Mouse (Mus musculus): ENCODE measurements around the gene Ppp3ca. TPM values are rescaled to one million over a fixed set of nuclear protein-coding genes. Genes with fewer than 3 reads are reported as not detected.

Gene Ppp3ca
- total RNA-seq, 2 experiments from 2014 or later: 23.2 to 25.1 TPM

DNA sequence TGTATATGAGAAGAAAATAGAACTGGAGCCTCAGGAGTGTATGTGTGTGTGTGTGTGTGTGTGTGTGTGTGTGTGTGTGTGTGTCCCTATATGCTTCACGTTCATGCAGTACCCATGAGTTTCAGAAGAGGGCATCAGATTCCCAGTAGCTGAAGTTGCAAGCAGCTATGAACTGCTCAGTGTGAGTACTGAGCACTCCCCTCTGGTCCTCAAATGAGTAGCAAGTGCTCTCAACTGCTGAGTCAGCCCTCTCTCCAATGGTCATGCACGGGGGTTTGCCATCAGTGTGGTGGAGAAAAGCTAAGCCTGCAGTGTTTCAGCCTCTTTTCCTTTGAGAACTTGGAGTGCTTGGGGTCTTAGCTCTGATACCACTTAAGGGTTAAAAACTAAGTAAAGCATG lies 122.0 kb downstream of the Ppp3ca start:
- no peak for ATAC-seq (replicated peaks; ENCODE audit: low FRiP score, poor library complexity, severe bottlenecking)

GRCm38 (mm10) chr3:136793411-136793810 lies 123.5 kb downstream of the Ppp3ca start:
- no peak for ATAC-seq (replicated peaks; ENCODE audit: low FRiP score, poor library complexity, severe bottlenecking)

DNA sequence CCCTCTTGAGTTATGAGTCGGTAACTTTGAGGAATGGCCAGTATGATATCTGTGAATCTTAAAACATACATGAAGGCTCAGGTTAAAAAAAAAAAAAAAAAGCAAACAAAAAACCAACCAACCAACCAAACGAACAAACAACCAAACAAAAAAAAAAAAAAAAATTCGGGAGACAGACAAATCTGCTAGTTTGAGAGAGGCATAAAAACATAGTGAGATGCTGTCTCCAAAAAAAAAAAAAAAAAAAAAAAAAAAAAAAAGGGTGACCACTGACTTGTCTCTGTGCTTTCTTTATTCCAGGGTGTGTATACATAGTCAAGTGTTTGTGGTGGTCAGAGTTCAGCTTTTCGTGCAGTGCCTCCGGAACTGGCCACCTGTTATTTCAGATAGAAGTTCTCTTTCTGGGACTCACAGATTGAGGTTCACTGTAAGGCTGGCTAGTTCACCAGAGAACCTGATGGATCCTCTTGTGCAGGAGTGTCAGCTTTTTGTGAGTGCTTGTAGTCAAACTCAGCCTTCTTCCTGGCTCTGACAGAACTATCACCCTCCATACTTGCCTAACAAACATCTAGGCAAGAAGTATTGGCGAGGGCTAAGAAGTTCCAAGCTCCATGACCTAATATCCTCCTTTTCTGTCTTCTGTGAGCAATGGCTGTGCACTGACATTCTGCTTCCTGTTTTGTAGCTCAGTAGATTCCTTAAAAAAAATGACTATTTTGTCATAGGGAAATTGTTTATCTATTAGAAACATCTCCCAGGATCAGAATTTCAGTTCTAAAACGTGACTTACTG lies 124.7 kb downstream of the Ppp3ca start:
- ATAC-seq (replicated peaks; ENCODE audit: low FRiP score, poor library complexity, severe bottlenecking): no peak

DNA sequence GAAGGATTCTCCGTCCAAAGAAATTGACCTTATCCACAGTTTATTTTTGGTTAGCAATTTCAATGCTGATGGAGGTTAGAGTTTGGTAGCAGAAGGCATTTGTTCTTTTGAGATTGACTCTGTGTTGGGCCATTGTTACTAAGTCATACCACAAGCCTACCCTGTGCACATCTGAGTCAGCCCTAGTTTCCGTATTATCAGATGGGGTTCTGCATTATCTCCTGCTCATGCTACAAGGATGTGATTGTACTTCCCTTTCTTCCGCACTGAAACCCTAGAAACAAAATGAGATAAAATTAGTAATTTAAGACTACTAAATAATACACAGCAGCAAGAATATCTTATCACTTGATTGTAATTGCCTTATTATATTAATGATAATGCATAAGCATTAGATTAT lies 129.0 kb downstream of the Ppp3ca start:
- ATAC-seq (replicated peaks; ENCODE audit: low FRiP score, poor library complexity, severe bottlenecking): no peak

DNA sequence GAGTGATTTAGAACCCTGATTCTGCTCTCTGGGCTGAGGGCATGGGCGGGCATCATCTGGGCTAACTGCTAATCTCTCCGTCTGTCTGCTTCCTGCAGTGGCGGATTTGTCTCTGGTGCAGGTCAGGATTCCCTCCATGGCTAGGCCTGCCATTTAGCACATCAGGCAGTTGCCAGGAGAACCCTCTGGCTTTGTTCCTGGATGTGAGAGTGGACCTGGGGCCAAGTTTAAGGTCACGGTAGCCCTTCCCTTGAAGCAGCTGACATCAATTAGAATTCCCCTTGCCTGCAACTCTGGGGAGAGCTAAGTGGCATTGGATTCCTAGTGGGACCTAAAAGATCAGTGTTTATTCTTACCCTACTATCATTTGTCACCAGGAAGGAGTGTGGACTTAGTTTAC lies 132.7 kb downstream of the Ppp3ca start:
- no peak for ATAC-seq (replicated peaks; ENCODE audit: low FRiP score, poor library complexity, severe bottlenecking)

DNA sequence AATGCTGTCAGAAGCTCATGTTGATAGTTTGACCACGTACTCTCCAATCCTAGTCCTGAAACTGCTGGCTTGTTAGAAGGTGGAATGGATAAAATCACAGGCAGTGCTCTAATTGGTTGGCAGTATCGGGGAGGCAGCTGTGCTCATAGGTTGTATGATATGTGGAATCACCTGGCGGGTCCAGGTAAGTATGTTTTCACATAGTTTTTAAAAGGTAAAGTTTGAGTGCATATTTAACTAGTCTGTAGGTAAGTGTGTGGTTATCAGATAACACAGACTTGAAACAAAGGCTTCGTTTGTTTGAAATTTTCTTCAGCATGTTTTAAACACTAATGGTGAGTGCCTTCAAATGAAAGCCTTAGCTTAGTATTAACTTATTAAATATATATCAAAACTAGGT lies 136.0 kb downstream of the Ppp3ca start:
- ATAC-seq (replicated peaks; ENCODE audit: low FRiP score, poor library complexity, severe bottlenecking): no peak

GRCm38 (mm10) chr3:136810271-136810670 lies 140.3 kb downstream of the Ppp3ca start:
- no peak for ATAC-seq (replicated peaks; ENCODE audit: low FRiP score, poor library complexity, severe bottlenecking)

DNA sequence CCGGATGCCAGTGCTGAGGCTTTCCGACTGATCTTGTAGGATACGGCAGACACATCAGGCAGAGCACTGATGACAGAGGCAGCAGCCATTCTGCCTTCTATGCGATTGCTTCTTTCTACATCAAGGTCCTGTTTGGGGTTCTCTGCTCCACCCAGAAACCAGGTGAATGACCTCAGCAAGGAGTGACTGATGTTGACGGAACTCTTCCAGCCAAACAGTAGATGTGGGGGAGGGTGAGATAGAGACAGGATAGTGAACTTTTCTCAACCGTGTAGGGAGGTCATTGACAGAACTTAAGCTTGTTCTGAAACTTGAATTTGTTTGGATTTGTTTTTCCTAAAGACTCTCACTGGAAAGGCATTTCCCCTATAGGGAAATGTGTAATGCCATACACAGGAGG lies 142.2 kb downstream of the Ppp3ca start:
- no peak for ATAC-seq (replicated peaks; ENCODE audit: low FRiP score, poor library complexity, severe bottlenecking)

- no peak for ATAC-seq (replicated peaks; ENCODE audit: low FRiP score, poor library complexity, severe bottlenecking)
Measured at GRCm38 (mm10) chr3:136812791-136813190, 142.9 kb downstream of the Ppp3ca start.

DNA sequence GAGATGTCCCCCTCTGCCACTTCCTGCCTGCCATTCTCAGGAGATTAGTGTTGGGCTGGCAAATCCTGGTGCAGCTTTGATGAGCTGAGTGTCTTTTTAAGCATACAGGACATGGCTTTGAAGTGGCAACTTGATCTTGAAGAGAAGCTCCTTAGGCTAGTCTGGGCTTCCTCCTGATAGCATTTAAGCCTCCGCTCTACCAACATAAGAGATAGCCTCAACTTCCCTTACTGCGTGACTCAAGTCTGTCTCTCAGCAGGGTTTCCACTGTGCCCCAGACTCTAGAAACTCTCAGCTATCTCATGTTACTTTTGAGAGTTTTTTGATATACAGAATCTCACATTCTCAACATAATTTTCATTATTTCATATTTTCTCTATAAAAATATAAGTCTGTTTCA lies 144.0 kb downstream of the Ppp3ca start:
- no peak for ATAC-seq (replicated peaks; ENCODE audit: low FRiP score, poor library complexity, severe bottlenecking)

GRCm38 (mm10) chr3:136814916-136815315 lies 145.0 kb downstream of the Ppp3ca start:
- no peak for ATAC-seq (replicated peaks; ENCODE audit: low FRiP score, poor library complexity, severe bottlenecking)

- no peak for ATAC-seq (replicated peaks; ENCODE audit: low FRiP score, poor library complexity, severe bottlenecking)
Measured at GRCm38 (mm10) chr3:136816319-136816718, 146.4 kb downstream of the Ppp3ca start.

DNA sequence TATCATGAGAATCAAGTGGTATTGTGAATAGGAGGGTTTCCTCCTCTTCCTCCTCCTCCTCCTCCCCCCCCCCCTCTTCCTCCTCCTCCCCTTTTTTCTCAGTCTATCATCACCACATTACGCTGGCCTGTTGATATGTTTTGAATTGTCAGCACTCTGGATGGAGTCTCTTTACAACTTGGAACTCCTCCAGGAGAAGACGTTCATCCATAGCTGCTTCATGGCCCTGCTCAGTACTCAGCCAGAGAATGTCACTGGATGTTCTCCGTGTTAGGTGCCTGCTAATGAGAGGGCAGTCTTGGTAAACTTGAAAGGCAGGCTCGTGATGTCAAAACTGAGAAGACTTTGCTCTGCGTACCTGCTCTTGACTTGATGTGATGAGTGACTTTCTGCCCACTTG lies 149.1 kb downstream of the Ppp3ca start:
- ATAC-seq (replicated peaks; ENCODE audit: low FRiP score, poor library complexity, severe bottlenecking): no peak

DNA sequence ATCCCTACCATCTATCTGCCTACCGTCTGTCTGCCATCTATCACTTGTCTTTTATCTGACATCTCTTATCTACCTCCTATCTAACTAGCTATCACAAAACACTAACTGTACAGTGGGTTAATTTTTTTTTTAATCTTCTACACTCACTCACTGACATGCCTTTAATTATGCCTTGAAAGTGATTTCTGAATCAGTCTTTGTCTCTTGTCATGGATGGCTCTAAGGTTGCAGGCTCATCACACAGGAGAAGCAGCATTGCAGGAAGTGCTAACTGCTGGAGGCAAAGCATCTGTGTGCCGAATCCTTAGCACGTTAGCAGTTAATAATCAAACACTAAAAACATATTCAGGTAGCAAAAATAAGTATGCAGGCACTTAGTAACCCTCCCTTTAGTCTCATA lies 151.1 kb downstream of the Ppp3ca start:
- no peak for ATAC-seq (replicated peaks; ENCODE audit: low FRiP score, poor library complexity, severe bottlenecking)

- ATAC-seq (replicated peaks; ENCODE audit: low FRiP score, poor library complexity, severe bottlenecking): no peak
Measured at GRCm38 (mm10) chr3:136821993-136822392, 152.1 kb downstream of the Ppp3ca start.

DNA sequence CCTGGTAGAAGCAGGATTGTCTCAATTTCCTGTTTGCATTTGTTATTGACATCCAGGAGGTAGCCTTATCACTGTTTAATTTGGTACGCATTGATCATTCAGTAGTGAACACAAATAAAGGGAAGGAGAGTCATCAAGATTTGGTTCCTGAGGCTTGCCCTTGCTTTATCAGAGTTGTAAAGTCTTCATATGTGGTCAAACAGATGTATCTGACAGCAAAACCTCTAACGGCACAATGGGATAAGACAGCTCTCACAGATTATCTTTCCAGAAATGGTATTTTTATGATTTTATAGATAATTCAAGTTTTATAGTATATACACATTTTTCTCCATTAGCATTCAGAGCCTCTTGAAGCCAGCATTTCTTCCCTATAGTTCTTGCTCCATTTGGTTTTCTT lies 152.5 kb downstream of the Ppp3ca start:
- no peak for ATAC-seq (replicated peaks; ENCODE audit: low FRiP score, poor library complexity, severe bottlenecking)

DNA sequence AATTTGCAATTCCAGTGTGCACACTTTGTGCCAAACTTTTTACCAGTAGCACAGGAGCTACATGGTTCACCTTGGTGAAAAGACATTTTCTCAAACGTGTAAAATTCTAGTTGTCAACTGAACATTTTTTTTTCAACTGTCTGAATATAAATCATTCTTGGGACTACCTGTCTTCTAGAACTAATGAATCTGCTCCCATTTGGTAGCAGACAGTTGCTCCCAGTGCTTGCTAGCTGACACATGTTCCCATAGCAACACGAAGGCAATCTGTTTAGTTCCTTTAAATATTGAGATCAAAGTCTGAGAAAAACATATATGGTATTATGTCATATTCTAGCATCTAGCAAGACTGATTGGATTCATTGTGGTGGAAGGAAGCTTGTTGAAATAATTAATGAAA lies 158.5 kb downstream of the Ppp3ca start:
- ATAC-seq (replicated peaks; ENCODE audit: low FRiP score, poor library complexity, severe bottlenecking): no peak

- ATAC-seq (replicated peaks; ENCODE audit: low FRiP score, poor library complexity, severe bottlenecking): no peak
Measured at GRCm38 (mm10) chr3:136829109-136829508, 159.2 kb downstream of the Ppp3ca start.

- ATAC-seq (replicated peaks; ENCODE audit: low FRiP score, poor library complexity, severe bottlenecking): no peak
Measured at GRCm38 (mm10) chr3:136830687-136831220, 160.8 kb downstream of the Ppp3ca start.

- no peak for ATAC-seq (replicated peaks; ENCODE audit: low FRiP score, poor library complexity, severe bottlenecking)
Measured at GRCm38 (mm10) chr3:136833003-136833745, 163.2 kb downstream of the Ppp3ca start.

DNA sequence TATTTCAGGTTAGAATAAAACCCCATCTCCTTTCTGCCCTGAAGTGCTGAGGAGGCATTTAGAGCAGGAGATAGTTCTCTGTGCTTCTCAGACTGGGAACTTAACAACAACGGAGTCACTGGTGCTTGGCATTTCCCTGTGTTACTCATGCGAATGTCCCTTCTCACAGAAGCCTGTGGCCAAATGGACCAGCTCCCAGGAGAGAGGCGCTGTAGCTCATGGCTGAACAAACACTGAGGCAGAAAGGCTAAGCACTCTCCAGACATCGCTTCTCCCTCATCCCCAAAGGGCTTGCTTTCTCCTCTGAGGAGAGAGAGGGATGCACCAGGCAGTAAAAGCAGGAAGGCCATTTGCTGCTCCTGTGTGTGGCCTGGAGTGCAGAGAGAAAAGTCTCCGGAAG lies 164.0 kb downstream of the Ppp3ca start:
- ATAC-seq (replicated peaks; ENCODE audit: low FRiP score, poor library complexity, severe bottlenecking): no peak

All from erythroblast, adult 5-6 weeks (primary cell).